Mouse (Mus musculus): ENCODE data around the gene Als2cr12. TPM values are rescaled to one million over a fixed set of nuclear protein-coding genes. Genes with fewer than 3 reads are reported as not detected.
"Not testable (repeated sequence)": the region's sequence is repeated elsewhere in the genome, so short reads cannot be mapped to it uniquely, and the experiment has no call there.

Gene Als2cr12
- polyA plus RNA-seq, 1 experiment from 2014 or later = not detected

GRCm38 (mm10) chr1:58716162-58716882 is 20.5 kb upstream of the Als2cr12 start:
- no peak overlapping the region for H3K27ac ChIP-seq
- no peak overlapping the region for H3K4me2 ChIP-seq (replicated peaks)
- WGBS = 70% methylated on average over 7 of the region's 7 CpGs
- no peak overlapping the region for H3K9ac ChIP-seq
- peaks cover 6% of the 10 kb centered on the region; the same call in 1 of the 2 replicates for H3K4me1 ChIP-seq
- H3K9me3 ChIP-seq = no peaks in the 10 kb centered on the region
- no peak overlapping the region for H3K4me3 ChIP-seq
- no peaks in the 10 kb centered on the region for H3K27me3 ChIP-seq (replicated peaks)
- ATAC-seq (ENCODE audit: low FRiP score, low read depth) = no peak
- H3K36me3 ChIP-seq = no peaks in the 10 kb centered on the region

GRCm38 (mm10) chr1:58715536-58715935 is 19.7 kb upstream of the Als2cr12 start:
- no peaks in the 10 kb centered on the region for H3K36me3 ChIP-seq
- no peak overlapping the region for H3K4me2 ChIP-seq (replicated peaks)
- ATAC-seq (ENCODE audit: low FRiP score, low read depth) = no peak
- no peak overlapping the region for H3K27ac ChIP-seq
- H3K27me3 ChIP-seq (replicated peaks) = no peaks in the 10 kb centered on the region
- no peak overlapping the region for H3K4me3 ChIP-seq
- no peak overlapping the region for H3K9ac ChIP-seq
- H3K9me3 ChIP-seq = no peaks in the 10 kb centered on the region
- peaks cover 6% of the 10 kb centered on the region; the same call in 1 of the 2 replicates for H3K4me1 ChIP-seq

GRCm38 (mm10) chr1:58714361-58714760 is 18.6 kb upstream of the Als2cr12 start:
- H3K36me3 ChIP-seq = no peaks in the 10 kb centered on the region
- H3K4me3 ChIP-seq = no peak overlapping the region
- peak overlapping the region; percentile 70 for H3K4me2 ChIP-seq (replicated peaks)
- H3K9ac ChIP-seq = no peak overlapping the region
- no peaks in the 10 kb centered on the region for H3K27me3 ChIP-seq (replicated peaks)
- no peak for ATAC-seq (ENCODE audit: low FRiP score, low read depth)
- 85% methylated on average over 1 of the region's 1 CpGs for WGBS
- no peaks in the 10 kb centered on the region for H3K9me3 ChIP-seq
- peaks cover 6% of the 10 kb centered on the region; the same call in 1 of the 2 replicates for H3K4me1 ChIP-seq
- no peak overlapping the region for H3K27ac ChIP-seq

- H3K36me3 ChIP-seq = no peaks in the 10 kb centered on the region
- no peaks in the 10 kb centered on the region for H3K9me3 ChIP-seq
- ATAC-seq (ENCODE audit: low FRiP score, low read depth) = no peak
- no peaks in the 10 kb centered on the region for H3K27me3 ChIP-seq (replicated peaks)
- no peak overlapping the region for H3K27ac ChIP-seq
- H3K9ac ChIP-seq = peak overlapping the region; percentile 57; the same call in 1 of the 2 replicates
- peak overlapping the region; percentile 64 for H3K4me3 ChIP-seq
- peaks cover 6% of the 10 kb centered on the region; the same call in 1 of the 2 replicates for H3K4me1 ChIP-seq
- peak overlapping the region; percentile 70 for H3K4me2 ChIP-seq (replicated peaks)
- 57% methylated on average over 4 of the region's 4 CpGs for WGBS
These were observed 18.1 kb upstream of the Als2cr12 start for GRCm38 (mm10) chr1:58713893-58714231.

GRCm38 (mm10) chr1:58713081-58713892 is 17.5 kb upstream of the Als2cr12 start:
- Histone ChIP-seq H3K27me3 (replicated peaks) (no peaks in the 10 kb centered on the region), H3K4me2 (replicated peaks) (peak overlapping the region; percentile 70), H3K27ac (peak overlapping the region; percentile 43; the same call in 1 of the 2 replicates), H3K4me3 (peak overlapping the region; percentile 64), H3K4me1 (peaks cover 6% of the 10 kb centered on the region; the same call in 1 of the 2 replicates), H3K36me3 (no peaks in the 10 kb centered on the region), H3K9ac (peak overlapping the region; percentile 57), H3K9me3 (no peaks in the 10 kb centered on the region)
- ATAC-seq (ENCODE audit: low FRiP score, low read depth) = no peak
- WGBS = 4% methylated on average over 31 of the region's 31 CpGs

- H3K9ac ChIP-seq = 0 out of 2 replicates have a peak overlapping the region, but pooled peaks have one; percentile 57
These were observed 16.6 kb upstream of the Als2cr12 start for GRCm38 (mm10) chr1:58712076-58713061.

GRCm38 (mm10) chr1:58711365-58712016 is 15.7 kb upstream of the Als2cr12 start, which contains the start of gene Cflar:
Gene Cflar, plus strand, starts transcription at chr1:58711508.
- WGBS = under 1% methylated on average over 45 of the region's 45 CpGs
- Histone ChIP-seq H3K4me1 (peaks cover 6% of the 10 kb centered on the region; the same call in 1 of the 2 replicates), H3K27ac (0 out of 2 replicates have a peak within 1 kb of the TSS, but pooled peaks have one; percentile 26), H3K36me3 (no peaks in the 10 kb centered on the region), H3K4me2 (replicated peaks) (peak within 1 kb of the TSS; percentile 70), H3K9me3 (no peaks in the 10 kb centered on the region), H3K9ac (peak within 1 kb of the TSS; percentile 78), H3K4me3 (peak within 1 kb of the TSS; percentile 64), H3K27me3 (replicated peaks) (no peaks in the 10 kb centered on the region)
- ATAC-seq (ENCODE audit: low FRiP score, low read depth) = peak; percentile 83

More at GRCm38 (mm10) chr1:58712076-58713061, 16.6 kb upstream of the Als2cr12 start:
- peak overlapping the region; percentile 70 for H3K4me2 ChIP-seq (replicated peaks)
- no peak overlapping the region for H3K27ac ChIP-seq
- peak overlapping the region; percentile 64 for H3K4me3 ChIP-seq
- WGBS = 2% methylated on average over 14 of the region's 17 CpGs
- H3K9me3 ChIP-seq = no peaks in the 10 kb centered on the region
- no peaks in the 10 kb centered on the region for H3K27me3 ChIP-seq (replicated peaks)
- no peaks in the 10 kb centered on the region for H3K36me3 ChIP-seq
- ATAC-seq (ENCODE audit: low FRiP score, low read depth) = peak; percentile 59
- peaks cover 6% of the 10 kb centered on the region; the same call in 1 of the 2 replicates for H3K4me1 ChIP-seq

GRCm38 (mm10) chr1:58710711-58711364 is 15.0 kb upstream of the Als2cr12 start:
- no peaks in the 10 kb centered on the region for H3K27me3 ChIP-seq (replicated peaks)
- peak overlapping the region; percentile 78; the same call in 1 of the 2 replicates for H3K9ac ChIP-seq
- H3K9me3 ChIP-seq = no peaks in the 10 kb centered on the region
- H3K4me2 ChIP-seq (replicated peaks) = peak overlapping the region; percentile 70
- no peaks in the 10 kb centered on the region for H3K36me3 ChIP-seq
- 55% methylated on average over 10 of the region's 10 CpGs for WGBS
- 0 out of 2 replicates have a peak overlapping the region, but pooled peaks have one; percentile 26 for H3K27ac ChIP-seq
- peak overlapping the region; percentile 64 for H3K4me3 ChIP-seq
- peaks cover 6% of the 10 kb centered on the region; the same call in 1 of the 2 replicates for H3K4me1 ChIP-seq
- ATAC-seq (ENCODE audit: low FRiP score, low read depth) = 0 out of 2 replicates have a peak, but pooled peaks have one; percentile 57

GRCm38 (mm10) chr1:58710043-58710442 is 14.3 kb upstream of the Als2cr12 start:
- not testable (repeated sequence) for H3K36me3 ChIP-seq; H3K27me3 ChIP-seq (replicated peaks); H3K4me3 ChIP-seq; ATAC-seq (ENCODE audit: low FRiP score, low read depth); H3K27ac ChIP-seq; H3K9me3 ChIP-seq; H3K4me1 ChIP-seq; H3K9ac ChIP-seq; H3K4me2 ChIP-seq (replicated peaks)
- WGBS = 84% methylated on average over 1 of the region's 1 CpGs

- 84% methylated on average over 5 of the region's 5 CpGs for WGBS
- not testable (repeated sequence) for ATAC-seq (ENCODE audit: low FRiP score, low read depth); H3K36me3 ChIP-seq; H3K4me3 ChIP-seq; H3K27ac ChIP-seq; H3K4me2 ChIP-seq (replicated peaks); H3K9ac ChIP-seq; H3K27me3 ChIP-seq (replicated peaks); H3K4me1 ChIP-seq; H3K9me3 ChIP-seq
These were observed 4.9 kb upstream of the Als2cr12 start for GRCm38 (mm10) chr1:58700580-58701162.
